Mouse (Mus musculus) liver, embryonic 14.5 days (tissue): ENCODE results near the gene Etfa. TPM values are rescaled to one million over a fixed set of nuclear protein-coding genes. Genes with fewer than 3 reads are reported as not detected.

Experiments
- ATAC-seq: fragments of 200-750 bp; cut with Nextera tagmentation; 2 replicates; pipeline ENCODE4 v1.8.0; 2017; ENCODE audit warnings: moderate number of reproducible peaks, mild to moderate bottlenecking, moderate library complexity; ENCODE audit not compliant: insufficient read depth
- DNase-seq, 3 experiments: peaks; one replicate each; pipeline ENCODE4 v3.0.0-alpha.2; 2012 to 2013; ENCODE audit warnings: low read depth in 3 of 3, low spot score in 3 of 3
- H3K27ac ChIP-seq: fragments of 300-500 bp; sonication (generic); 2 replicates; pipeline ENCODE4 v1.5.1; 2014; ENCODE audit warnings: moderate library complexity, mild to moderate bottlenecking, control low read depth, inconsistent platforms
- H3K27me3 ChIP-seq: fragments of 300-500 bp; sonication (generic); 2 replicates; pipeline ENCODE4 v1.6.1; 2014; ENCODE audit warnings: mild to moderate bottlenecking, low read length, moderate library complexity; ENCODE audit not compliant: control insufficient read depth, insufficient read depth
- H3K36me3 ChIP-seq: fragments of 300-500 bp; sonication (generic); replicated peaks from 2 replicates; pipeline ENCODE4 v1.6.1; 2014; ENCODE audit warnings: low read depth; ENCODE audit not compliant: control insufficient read depth, insufficient read depth
- H3K4me1 ChIP-seq, 2 experiments: fragments of 200-500 bp in 1 of 2; fragments of 300-500 bp in 1 of 2; sonication (generic) in 1 of 2; replicated peaks; 2 replicates each; pipeline ENCODE4 v1.6.1; 2012 to 2014; ENCODE audit warnings: antibody characterized with exemption in 1 of 2, inconsistent platforms in 1 of 2, low read length in 1 of 2; ENCODE audit not compliant: control insufficient read depth in 2 of 2, insufficient read depth in 2 of 2
- H3K4me2 ChIP-seq: fragments of 300-500 bp; sonication (generic); 2 replicates; pipeline ENCODE4 v1.6.1; 2014; ENCODE audit warnings: low read depth, mild to moderate bottlenecking, control low read depth, moderate library complexity
- H3K4me3 ChIP-seq, 2 experiments: fragments of 200-500 bp in 1 of 2; fragments of 300-500 bp in 1 of 2; sonication (generic) in 1 of 2; 2 replicates each; pipeline ENCODE4 v1.5.1; 2012 to 2014; ENCODE audit warnings: low read depth in 2 of 2, low read length in 2 of 2, mild to moderate bottlenecking in 2 of 2, control low read depth in 1 of 2, inconsistent platforms in 1 of 2, moderate library complexity in 1 of 2; ENCODE audit not compliant: insufficient read depth in 1 of 2
- H3K9ac ChIP-seq: fragments of 300-500 bp; sonication (generic); replicated peaks from 2 replicates; pipeline ENCODE4 v1.6.1; 2014; ENCODE audit warnings: mild to moderate bottlenecking, control low read depth, moderate library complexity
- H3K9me3 ChIP-seq: fragments of 300-500 bp; sonication (generic); 2 replicates; pipeline ENCODE4 v1.6.1; 2016; ENCODE audit warnings: low read length, mixed read lengths; ENCODE audit not compliant: control insufficient read depth
- CTCF ChIP-seq: IDR thresholded peaks from 2 replicates; pipeline ENCODE4 v1.5.1; 2016; ENCODE audit warnings: antibody characterized with exemption, low read depth, control low read depth
- EP300 ChIP-seq: IDR thresholded peaks from 2 replicates; pipeline ENCODE4 v1.6.1; 2016; ENCODE audit warnings: antibody characterized with exemption, low read depth
- WGBS: fragments of 180-500 bp; shearing (Covaris S2); extraction: QIAGEN DNeasy Blood & Tissue Kit; methylation state at CpG from one replicate; pipeline ENCODE4 v1.1.7; 2014; ENCODE audit not compliant: insufficient replicate concordance; 5-methylcytosine and 5-hydroxymethylcytosine counted together
- polyA plus RNA-seq, 2 experiments: library from polyadenylated mRNA; depleted of rRNA in 1 of 2; stranded (reverse) in 1 of 2; unstranded in 1 of 2; fragments of >200 nt; fragmentation: Nextera tagmentation in 1 of 2; extraction: Ambion mirVana in 1 of 2; gene quantifications; 2 replicates each; pipeline versions ENCODE4 v1.2.1 to v1.2.3; 2012 to 2014

Gene Etfa
- polyA plus RNA-seq, 2 experiments, result 87.6 to 181 TPM

DNA sequence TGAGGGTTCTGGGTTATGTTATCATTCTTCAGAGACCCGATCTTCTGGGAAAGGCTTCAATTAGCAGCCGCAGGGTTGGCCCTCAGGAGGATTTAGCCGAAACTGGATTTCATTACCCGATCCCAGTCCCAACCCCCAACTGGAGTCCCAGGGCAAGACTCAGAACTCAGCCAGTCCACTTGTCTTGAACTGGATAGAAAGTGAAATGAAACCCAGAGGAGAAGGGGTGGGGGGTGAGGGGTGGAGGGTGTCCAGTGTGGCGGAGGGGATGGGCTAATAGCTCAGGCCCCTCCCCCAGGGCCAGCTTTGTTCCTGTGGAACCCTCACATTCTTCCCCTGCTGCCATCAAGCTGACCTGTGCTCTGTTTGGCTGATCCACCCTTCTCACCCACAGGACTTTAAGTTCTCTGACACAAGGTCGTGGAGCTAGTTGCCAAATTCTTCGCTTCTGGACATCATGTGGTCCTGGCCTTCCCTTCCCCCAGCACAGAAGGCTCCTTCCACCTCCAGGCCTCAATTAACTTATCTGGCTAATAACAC lies 86.7 kb downstream of the Etfa start:
- H3K9me3 ChIP-seq, result no peaks in the 10 kb centered on the region
- ATAC-seq, result no peak
- H3K36me3 ChIP-seq, result no peaks in the 10 kb centered on the region
- no peak overlapping the region for H3K4me2 ChIP-seq
- H3K27me3 ChIP-seq, result no peaks in the 10 kb centered on the region
- H3K9ac ChIP-seq, result no peak overlapping the region
- WGBS, result 65% methylated on average over 7 of the region's 7 CpGs
- TF ChIP-seq EP300 (no peak), CTCF (no peak)
- H3K4me3 ChIP-seq, result no peak overlapping the region
- no peak for DNase-seq
- H3K4me1 ChIP-seq, result no peaks in the 10 kb centered on the region
- no peak overlapping the region for H3K27ac ChIP-seq

DNA sequence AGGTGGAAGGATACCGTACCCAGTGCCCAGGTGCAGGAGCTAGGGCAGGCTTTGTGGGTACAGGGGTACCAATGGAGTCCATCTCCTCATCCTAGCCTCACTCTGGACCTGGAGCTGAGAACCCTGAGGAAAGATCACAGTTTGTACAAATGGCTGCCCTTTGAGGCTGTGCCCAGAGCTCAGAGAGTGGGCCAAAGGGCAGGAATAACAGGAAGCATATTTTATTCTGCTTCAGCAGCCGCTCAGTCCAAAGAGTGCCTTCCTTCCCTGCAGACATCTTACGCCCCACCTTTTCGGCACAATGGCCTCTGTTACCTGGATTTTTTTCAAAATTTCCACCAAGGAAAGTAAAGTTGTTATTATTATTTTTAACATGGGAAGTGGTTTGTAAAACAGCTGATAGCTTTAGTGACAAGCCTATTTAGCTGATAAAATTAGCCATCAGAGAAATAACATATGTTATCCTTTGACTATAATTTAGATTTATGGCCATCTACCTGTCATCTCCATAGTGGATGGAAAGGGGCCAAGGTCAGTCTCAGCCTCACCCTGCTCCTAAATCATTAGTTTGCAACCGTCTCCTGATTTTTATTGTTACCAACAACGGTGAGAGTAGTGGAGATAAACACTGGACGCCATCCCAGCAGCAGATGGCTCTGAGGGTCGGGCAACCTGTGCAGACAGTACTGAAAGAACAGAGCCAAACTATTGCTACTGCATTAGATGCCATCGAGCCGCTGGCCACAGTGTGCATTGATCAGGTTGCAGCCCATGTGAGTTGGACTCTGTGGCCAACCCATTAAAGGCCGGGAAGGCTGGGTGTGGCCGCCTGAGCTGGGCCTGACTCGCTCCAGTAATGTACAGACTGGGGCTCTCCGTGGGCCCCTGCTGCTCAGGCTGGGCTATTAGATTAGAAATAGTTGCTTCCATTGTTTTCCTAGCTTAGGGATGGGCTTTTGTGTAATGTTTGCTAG lies 88.3 kb downstream of the Etfa start:
- 59% methylated on average over 14 of the region's 14 CpGs for WGBS
- no peaks in the 10 kb centered on the region for H3K4me1 ChIP-seq

DNA sequence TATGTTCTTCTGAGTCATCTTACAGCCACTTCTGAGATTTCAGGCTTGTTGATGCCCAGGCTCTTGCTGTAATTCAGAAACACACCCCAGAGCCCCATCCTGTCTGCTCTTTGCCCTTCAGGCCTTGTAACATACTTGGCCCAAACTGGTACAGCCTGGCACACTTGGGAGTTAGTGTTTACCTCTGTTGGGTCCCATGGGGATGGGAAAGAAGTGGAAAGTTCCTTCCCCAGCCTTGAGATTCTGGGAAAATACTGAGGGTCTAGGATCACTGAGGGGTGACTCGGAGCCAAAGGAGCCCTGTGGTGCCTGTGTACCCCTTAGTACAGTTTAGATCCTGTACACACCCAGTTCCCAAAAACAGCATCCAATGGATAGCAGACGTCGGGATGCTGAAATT lies 90.3 kb downstream of the Etfa start:
- TF ChIP-seq EP300, result no peak
- 57% methylated on average over 3 of the region's 3 CpGs for WGBS

More for the DNA sequence above, 88.3 kb downstream of the Etfa start:
- Histone ChIP-seq H3K4me2 (no peak overlapping the region), H3K36me3 (no peaks in the 10 kb centered on the region), H3K9ac (no peak overlapping the region), H3K4me3 (no peak overlapping the region), H3K27me3 (no peaks in the 10 kb centered on the region), H3K27ac (no peak overlapping the region), H3K9me3 (no peaks in the 10 kb centered on the region)
- DNase-seq (no peak), ATAC-seq (no peak)
- TF ChIP-seq CTCF, result no peak

DNA sequence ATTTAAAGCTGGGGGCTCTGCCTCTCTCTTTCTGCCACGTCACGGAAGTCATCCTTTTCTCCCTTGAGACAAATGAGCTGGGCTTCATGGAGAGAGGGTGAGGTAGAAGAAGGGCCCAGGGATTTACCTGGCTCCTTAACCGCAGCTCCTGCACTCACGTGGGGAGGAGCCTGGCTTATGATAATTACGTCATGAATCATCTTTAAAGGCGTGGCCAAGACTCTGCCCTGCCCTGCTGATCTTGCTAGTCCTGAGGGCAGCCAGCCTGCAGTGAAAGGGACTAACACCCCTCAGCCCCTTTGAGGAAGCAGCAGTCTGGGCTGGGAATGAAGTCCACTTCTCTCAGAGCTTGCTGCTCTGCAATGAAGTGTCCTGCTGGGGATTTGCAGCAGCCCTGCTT lies 100.9 kb downstream of the Etfa start:
- ATAC-seq, result no peak
- TF ChIP-seq EP300 (no peak), CTCF (no peak)

More for the DNA sequence above, 90.3 kb downstream of the Etfa start:
- Histone ChIP-seq H3K4me1 (no peaks in the 10 kb centered on the region), H3K36me3 (no peaks in the 10 kb centered on the region), H3K4me3 (no peak overlapping the region), H3K27me3 (no peaks in the 10 kb centered on the region), H3K9me3 (no peaks in the 10 kb centered on the region), H3K9ac (no peak overlapping the region), H3K4me2 (no peak overlapping the region), H3K27ac (no peak overlapping the region)
- ATAC-seq (no peak), DNase-seq (no peak)

DNA sequence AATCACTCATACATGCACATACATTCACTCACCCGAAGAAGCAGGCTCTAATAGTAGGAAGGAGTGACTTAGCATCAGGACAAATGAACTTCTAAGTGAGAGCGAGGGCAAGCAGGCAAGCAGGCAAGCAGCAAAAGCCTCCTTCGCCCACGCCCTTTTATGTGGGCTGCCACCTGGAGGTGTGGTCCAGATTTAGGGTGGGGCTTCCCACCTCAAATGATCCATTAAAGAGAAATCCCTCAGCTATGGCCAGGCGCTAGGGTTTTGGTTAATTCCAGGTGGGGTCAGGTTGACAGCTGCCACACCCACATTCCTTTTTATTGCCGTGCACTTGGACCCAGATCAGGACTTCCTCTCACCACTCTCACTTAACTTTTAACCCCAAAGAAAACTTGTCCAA lies 101.6 kb downstream of the Etfa start:
- H3K27me3 ChIP-seq, result no peaks in the 10 kb centered on the region
- ATAC-seq (no peak), DNase-seq (no peak)
- no peak overlapping the region for H3K27ac ChIP-seq
- no peaks in the 10 kb centered on the region for H3K9me3 ChIP-seq
- no peaks in the 10 kb centered on the region for H3K4me1 ChIP-seq
- no peaks in the 10 kb centered on the region for H3K36me3 ChIP-seq
- H3K9ac ChIP-seq, result no peak overlapping the region
- H3K4me3 ChIP-seq, result no peak overlapping the region
- no peak overlapping the region for H3K4me2 ChIP-seq
- TF ChIP-seq CTCF (no peak), EP300 (no peak)
- 43% methylated on average over 6 of the region's 6 CpGs for WGBS

More for the DNA sequence above, 100.9 kb downstream of the Etfa start:
- DNase-seq, result no peak
- Histone ChIP-seq H3K9me3 (no peaks in the 10 kb centered on the region), H3K9ac (no peak overlapping the region), H3K36me3 (no peaks in the 10 kb centered on the region), H3K4me1 (no peaks in the 10 kb centered on the region), H3K27ac (no peak overlapping the region), H3K4me3 (no peak overlapping the region), H3K27me3 (no peaks in the 10 kb centered on the region), H3K4me2 (no peak overlapping the region)
- 35% methylated on average over 6 of the region's 6 CpGs for WGBS
